Mouse (Mus musculus) erythroblast, embryonic 14.5 days (primary cell): ENCODE measurements around the gene Cacna2d3.

Experiments
- GATA1 ChIP-seq: IDR thresholded peaks from 2 replicates; pipeline ENCODE4 v1.6.1; 2012; ENCODE audit warnings: low read length, inconsistent platforms, mixed read lengths
- TAL1 ChIP-seq: IDR thresholded peaks from 3 replicates; pipeline ENCODE4 v1.6.1; 2012; ENCODE audit warnings: low read length, inconsistent platforms, mixed read lengths

- no peak for TF ChIP-seq TAL1
- no peak for TF ChIP-seq GATA1
Measured at GRCm38 (mm10) chr14:28969247-28969646, 752.4 kb downstream of the Cacna2d3 start.
